Mouse (Mus musculus) erythroblast, embryonic 14.5 days (primary cell): Measurements from ENCODE around the gene Tnfaip2. TPM values are rescaled to one million over a fixed set of nuclear protein-coding genes. Genes with fewer than 3 reads are reported as not detected.
A peak's percentile ranks its signal among the peaks of the same experiment; 100 is the strongest.

Experiments used
- H3K27me3 ChIP-seq: 2 replicates; pipeline ENCODE4 v1.6.1; 2012; ENCODE audit warnings: inconsistent platforms; ENCODE audit not compliant: control insufficient read depth
- H3K36me3 ChIP-seq: 2 replicates; pipeline ENCODE4 v1.6.1; 2012; ENCODE audit warnings: mild to moderate bottlenecking, inconsistent platforms; ENCODE audit not compliant: control insufficient read depth
- H3K4me1 ChIP-seq: 2 replicates; pipeline ENCODE4 v1.6.1; 2012; ENCODE audit warnings: inconsistent platforms; ENCODE audit not compliant: control insufficient read depth
- H3K4me3 ChIP-seq: replicated peaks from 2 replicates; pipeline ENCODE3; 2012; ENCODE audit warnings: moderate library complexity, mild to moderate bottlenecking, inconsistent platforms
- H3K9me3 ChIP-seq: 2 replicates; pipeline ENCODE4 v1.6.1; 2012; ENCODE audit warnings: low read length, inconsistent platforms, mixed read lengths; ENCODE audit not compliant: control insufficient read depth
- GATA1 ChIP-seq: IDR thresholded peaks from 2 replicates; pipeline ENCODE4 v1.6.1; 2012; ENCODE audit warnings: low read length, inconsistent platforms, mixed read lengths
- TAL1 ChIP-seq: IDR thresholded peaks from 3 replicates; pipeline ENCODE4 v1.6.1; 2012; ENCODE audit warnings: low read length, inconsistent platforms, mixed read lengths
- polyA plus RNA-seq: library from polyadenylated mRNA; stranded (reverse); fragments of >175 nt; gene quantifications from 2 replicates; pipeline ENCODE4 v1.2.3, GENCODE M21; 2012

Tnfaip2 gene
- polyA plus RNA-seq, 1 experiment = 9.0 TPM

DNA sequence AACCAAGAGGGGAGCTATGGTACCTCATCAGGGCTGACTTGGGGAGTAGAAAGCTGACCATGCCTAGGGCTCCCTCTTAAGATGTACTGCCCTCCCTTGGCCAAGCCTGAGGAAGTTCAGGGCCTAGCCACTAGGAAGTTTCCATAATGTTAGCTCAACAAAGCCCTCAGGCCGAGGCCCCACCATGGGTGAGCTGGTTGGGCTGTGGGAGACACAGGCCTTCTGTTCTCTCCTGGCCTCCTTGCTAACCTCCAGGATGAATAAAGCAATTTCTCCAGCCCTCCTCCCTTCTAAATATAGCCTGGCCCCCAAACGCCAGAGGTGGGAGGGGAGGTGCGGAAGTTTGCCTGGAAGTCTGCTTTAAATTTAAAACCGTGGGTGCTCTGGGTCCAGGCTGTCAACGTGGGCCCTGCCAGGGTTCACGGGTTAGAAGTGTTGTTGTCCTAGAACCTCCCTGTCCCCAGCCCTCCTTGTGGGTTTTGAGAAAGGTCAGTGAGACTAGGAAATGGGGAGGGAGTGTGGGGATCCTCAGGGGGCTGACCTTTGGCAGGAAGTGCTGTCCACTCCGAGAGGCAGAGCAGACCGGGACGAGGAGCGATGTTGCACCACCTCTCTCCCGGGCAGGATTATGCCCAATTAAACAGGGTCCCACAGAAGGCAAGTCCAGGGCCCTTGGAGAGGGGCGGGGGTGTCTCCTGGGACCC is 29.5 kb upstream of the Tnfaip2 start:
- Histone ChIP-seq H3K4me3 (no peak overlapping the region), H3K4me1 (peaks cover 11% of the 10 kb centered on the region), H3K36me3 (no peaks in the 10 kb centered on the region), H3K9me3 (no peaks in the 10 kb centered on the region), H3K27me3 (peaks cover 57% of the 10 kb centered on the region)
- no peak for TF ChIP-seq TAL1
- TF ChIP-seq GATA1 = no peak

DNA sequence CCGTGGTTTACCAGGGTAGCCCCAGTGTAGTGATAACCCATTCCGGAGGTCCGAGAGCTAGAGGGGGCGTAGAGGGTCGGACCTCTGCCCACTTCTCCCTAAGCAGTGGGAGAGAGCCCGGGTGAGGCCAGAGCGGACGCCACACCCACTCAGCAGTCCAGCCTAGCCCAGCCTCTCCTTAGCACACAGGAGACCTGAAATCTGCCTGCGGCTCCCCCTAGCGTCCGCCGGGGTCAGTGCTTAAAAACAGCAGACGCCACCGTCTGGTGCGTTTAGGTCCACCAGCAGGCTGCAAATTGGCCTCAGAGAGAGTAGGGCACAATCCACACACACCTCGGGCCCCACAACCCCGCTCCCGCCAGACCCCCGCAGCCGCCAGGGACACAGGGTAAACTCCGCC is 29.0 kb upstream of the Tnfaip2 start:
- TF ChIP-seq GATA1 (no peak), TAL1 (no peak)
- H3K4me1 ChIP-seq = peaks cover 11% of the 10 kb centered on the region
- H3K4me3 ChIP-seq = no peak overlapping the region
- H3K27me3 ChIP-seq = peaks cover 56% of the 10 kb centered on the region
- no peaks in the 10 kb centered on the region for H3K36me3 ChIP-seq
- no peaks in the 10 kb centered on the region for H3K9me3 ChIP-seq

DNA sequence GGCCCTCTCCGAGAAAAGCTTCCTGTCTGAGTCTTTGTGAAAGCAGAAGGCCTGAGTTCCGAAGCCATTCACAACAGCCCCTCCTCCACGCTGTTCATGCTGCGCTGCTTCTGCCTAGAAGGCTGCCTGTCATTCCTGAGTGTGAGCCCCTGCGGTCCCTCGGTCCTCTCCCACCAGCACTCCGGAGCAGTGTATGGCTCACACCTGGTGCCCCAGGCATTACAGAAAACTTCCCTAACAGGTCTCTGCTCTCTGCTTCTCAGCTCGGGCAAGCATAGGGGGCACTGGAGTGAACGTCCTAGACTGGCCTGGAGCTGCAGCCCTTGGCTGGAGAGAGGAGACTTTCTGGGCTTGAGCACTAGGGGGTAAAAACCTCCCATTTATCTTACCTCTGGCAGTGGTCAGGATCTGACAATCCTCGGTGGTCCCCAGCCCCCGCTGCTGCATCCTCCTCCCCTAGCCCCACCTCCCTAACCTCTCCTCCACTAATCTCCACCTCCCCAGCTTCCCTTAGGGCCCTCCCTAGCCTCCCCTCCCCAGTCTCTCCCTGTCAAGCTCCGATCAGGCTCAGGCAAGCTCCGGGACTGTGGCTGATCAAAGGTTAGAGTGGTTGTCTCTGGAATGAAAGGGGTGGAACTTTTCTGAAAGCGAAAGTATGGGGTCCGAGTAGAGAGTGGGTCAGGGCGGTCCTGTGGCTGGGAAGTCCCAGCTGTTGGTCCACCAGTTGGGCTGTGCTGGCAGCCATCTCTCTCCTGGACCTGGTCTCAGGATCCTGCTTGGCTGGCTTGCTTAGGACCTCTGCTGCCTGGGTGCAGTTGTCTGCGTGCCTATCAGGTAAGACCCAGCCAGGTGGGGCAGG is 25.1 kb upstream of the Tnfaip2 start, which contains the start of gene Exoc3l4:
TSS of gene Exoc3l4 (plus strand) at position 97 of the 859 bp plus-strand sequence.
- Histone ChIP-seq H3K27me3 (peaks cover 65% of the 10 kb centered on the region), H3K4me1 (peaks cover 31% of the 10 kb centered on the region), H3K4me3 (peak within 1 kb of the TSS; percentile 49), H3K36me3 (no peaks in the 10 kb centered on the region), H3K9me3 (no peaks in the 10 kb centered on the region)
- TF ChIP-seq GATA1 (no peak), TAL1 (no peak)

DNA sequence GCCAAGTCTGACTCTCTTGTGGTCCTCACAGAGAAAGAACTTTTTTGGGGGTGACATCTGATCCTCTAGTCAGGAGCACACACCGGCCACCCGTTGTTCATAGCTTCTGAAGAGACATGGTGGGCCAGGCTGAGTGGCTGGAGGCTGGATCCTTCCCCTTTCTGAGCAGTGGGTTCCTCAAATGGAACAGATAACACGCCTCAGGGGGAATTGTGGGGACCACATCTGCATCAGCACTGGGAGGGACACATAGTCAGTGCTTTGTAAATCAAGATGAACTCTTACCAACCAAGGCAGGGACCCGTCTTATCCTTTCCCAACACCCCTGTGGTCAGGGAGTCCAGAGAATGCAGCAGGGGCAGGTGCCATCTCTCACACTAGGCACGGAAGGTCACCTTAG is 22.4 kb upstream of the Tnfaip2 start:
- TF ChIP-seq GATA1 (no peak), TAL1 (no peak)
- peaks cover 3% of the 10 kb centered on the region; the same call in 1 of the 2 replicates for H3K9me3 ChIP-seq
- no peak overlapping the region for H3K4me3 ChIP-seq
- H3K4me1 ChIP-seq = peaks cover 23% of the 10 kb centered on the region
- no peaks in the 10 kb centered on the region; the same call in 1 of the 2 replicates for H3K36me3 ChIP-seq
- H3K27me3 ChIP-seq = peaks cover 88% of the 10 kb centered on the region

DNA sequence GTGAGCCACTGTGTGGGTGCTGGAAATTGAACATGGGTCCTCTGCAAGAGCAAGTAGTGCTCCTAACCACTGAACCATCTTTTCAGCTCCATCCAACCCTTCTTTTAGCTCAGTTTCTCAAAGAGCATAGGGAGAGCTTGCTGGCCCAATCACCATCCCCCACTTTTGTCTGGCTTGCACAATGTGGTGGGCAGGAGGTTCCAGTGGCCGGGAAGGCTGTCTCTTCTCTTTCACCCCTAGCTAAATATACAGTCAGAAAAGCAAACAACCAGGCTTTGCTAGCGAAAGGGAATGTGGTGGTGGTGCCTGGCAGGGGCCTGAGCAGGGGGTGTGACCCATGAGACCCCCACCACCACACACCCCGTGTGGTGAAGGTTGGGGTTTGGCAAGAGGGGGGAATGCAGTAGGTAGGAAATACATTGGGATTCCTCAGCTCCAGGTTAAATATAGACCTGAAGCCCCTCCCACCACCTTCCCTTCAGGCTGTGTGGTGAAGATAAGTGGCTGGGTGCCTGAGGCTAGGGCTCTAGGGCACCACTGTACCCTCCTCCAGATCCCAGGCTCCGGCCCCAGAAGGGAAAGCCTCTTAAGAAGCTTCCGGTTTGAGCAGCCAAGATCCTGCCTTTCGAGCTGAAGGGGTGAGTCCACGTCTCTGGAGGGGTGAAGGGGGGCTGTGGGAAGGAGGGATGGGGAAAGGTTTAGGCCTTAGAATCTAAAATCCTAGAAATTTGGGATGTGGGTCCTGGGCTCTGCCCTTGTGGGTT is 21.1 kb upstream of the Tnfaip2 start:
- TF ChIP-seq TAL1 (no peak), GATA1 (no peak)
- no peak overlapping the region for H3K4me3 ChIP-seq
- H3K9me3 ChIP-seq = peaks cover 3% of the 10 kb centered on the region; the same call in 1 of the 2 replicates
- no peaks in the 10 kb centered on the region; the same call in 1 of the 2 replicates for H3K36me3 ChIP-seq
- H3K4me1 ChIP-seq = peaks cover 32% of the 10 kb centered on the region
- H3K27me3 ChIP-seq = peaks cover 96% of the 10 kb centered on the region

DNA sequence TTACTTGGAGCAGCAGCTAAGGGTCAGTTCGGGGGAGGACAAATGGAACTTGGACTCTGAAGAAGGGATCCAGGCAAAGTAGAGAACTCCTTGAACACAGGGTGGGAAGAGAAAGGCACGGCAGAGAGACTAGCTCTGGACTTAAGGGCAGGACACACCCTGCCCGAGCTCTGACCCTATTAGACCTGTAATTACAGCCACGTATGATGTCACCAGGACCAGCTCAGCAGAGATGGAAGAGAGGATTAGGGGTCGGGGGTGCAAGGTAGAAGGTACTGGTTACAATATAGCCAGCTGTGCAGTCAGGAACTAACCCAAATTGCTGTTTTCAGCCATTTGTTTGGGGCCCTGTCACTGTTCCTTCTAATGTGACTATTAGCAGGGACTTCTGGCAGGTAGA is 19.4 kb upstream of the Tnfaip2 start:
- H3K27me3 ChIP-seq = peaks cover 92% of the 10 kb centered on the region
- no peak for TF ChIP-seq TAL1
- TF ChIP-seq GATA1 = no peak
- no peak overlapping the region for H3K4me3 ChIP-seq
- H3K4me1 ChIP-seq = peaks cover 33% of the 10 kb centered on the region
- H3K36me3 ChIP-seq = peaks cover 2% of the 10 kb centered on the region; the same call in 1 of the 2 replicates
- H3K9me3 ChIP-seq = peaks cover 5% of the 10 kb centered on the region; the same call in 1 of the 2 replicates

DNA sequence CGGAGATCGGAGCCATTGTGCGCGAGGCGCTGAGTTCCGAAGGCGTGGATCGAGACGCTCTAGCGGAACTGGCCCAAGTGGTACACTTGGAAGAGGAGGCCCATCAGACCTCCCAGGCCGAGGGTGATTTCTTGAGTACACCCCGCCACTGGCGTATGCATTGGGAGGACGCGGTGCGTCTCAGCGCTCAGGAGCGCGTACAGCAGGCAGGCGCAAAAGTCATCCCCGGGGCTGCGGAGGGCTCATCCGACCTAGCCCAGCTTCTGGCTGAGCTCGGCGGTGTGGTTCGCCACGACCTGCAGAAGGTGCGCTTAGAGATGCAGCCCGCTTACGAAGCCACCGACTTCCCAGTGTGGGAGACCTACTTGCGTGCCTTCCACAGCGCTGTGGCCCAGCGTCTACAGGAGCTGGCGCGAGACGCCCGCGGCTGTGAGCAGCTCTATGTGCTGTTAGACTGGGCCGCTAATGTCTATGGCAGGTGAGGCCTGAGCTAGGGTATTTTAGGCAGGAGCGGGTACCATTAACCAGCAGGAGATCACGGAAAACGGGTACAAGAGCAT is 18.6 kb upstream of the Tnfaip2 start:
- H3K27me3 ChIP-seq = peaks cover 95% of the 10 kb centered on the region
- TF ChIP-seq TAL1 (no peak), GATA1 (no peak)
- peaks cover 2% of the 10 kb centered on the region; the same call in 1 of the 2 replicates for H3K36me3 ChIP-seq
- no peak overlapping the region for H3K4me3 ChIP-seq
- peaks cover 5% of the 10 kb centered on the region; the same call in 1 of the 2 replicates for H3K9me3 ChIP-seq
- peaks cover 37% of the 10 kb centered on the region for H3K4me1 ChIP-seq

DNA sequence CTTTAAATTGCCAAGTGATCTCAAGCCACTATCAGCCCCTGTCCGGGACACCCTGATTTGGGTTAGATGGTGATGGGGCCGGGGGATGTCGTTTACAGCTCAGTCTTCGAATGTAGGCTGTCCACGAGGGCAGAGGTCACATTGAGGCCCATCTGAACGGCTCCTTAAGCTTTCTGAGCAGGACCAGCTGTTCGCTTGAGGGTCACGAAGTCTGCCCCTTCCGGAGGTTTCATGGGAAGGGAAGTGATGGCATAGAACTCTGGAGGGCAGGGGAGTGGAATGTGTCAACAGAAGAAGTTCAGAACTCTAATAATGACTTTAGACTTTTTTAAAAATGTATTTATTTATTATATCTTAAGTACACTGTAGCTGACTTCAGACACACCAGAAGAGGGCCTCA is 17.7 kb upstream of the Tnfaip2 start:
- Histone ChIP-seq H3K27me3 (peaks cover 95% of the 10 kb centered on the region), H3K9me3 (peaks cover 9% of the 10 kb centered on the region; the same call in 1 of the 2 replicates), H3K36me3 (peaks cover 2% of the 10 kb centered on the region; the same call in 1 of the 2 replicates), H3K4me1 (peaks cover 46% of the 10 kb centered on the region), H3K4me3 (no peak overlapping the region)
- TF ChIP-seq GATA1 (no peak), TAL1 (no peak)
